ENCODE assay signal across 24 mouse cellular contexts in the genomic region with DNA sequence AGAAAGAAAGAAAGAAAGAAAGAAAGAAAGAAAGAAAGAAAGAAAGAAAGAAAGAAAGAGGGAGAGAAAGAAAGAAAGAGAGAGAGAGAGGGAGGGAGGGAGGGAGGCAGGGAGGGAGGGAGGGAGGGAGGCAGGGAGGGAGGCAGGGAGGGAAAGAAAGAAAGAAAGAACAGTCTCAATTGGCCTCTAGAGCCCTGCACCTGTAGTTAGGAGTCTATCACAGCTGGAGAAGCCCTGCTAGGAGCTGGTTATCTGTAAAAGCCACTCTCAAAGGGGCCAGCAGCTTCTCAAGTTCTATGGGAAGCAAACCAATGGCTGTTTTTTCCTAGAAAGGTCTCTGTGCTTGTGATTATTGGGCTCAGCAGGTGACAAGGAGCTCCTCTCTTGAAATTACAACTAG. TPM values are rescaled to one million over a fixed set of nuclear protein-coding genes. Genes with fewer than 3 reads are reported as not detected.
"Had no signal": no experiment of that assay in that cellular context is flagged by ENCODE, and none has a peak within 500 bp of the region (broad histone marks: within the 10 kb centered on the region; RNA-seq: fewer than 3 reads in every experiment).

No protein-coding gene starts in this region.

RNA-seq across cellular contexts. Expression of a gene that starts 19.2 kb away (rescaled TPM):
- polyA plus RNA-seq: heart, embryonic 10.5 days; heart, embryonic 12.5 days; heart, embryonic 14.5 days; heart, embryonic 16.5 days; heart, postnatal 0 days; hindbrain, embryonic 10.5 days; hindbrain, embryonic 11.5 days; hindbrain, embryonic 12.5 days; hindbrain, embryonic 13.5 days; hindbrain, embryonic 14.5 days; hindbrain, embryonic 15.5 days; hindbrain, embryonic 16.5 days; hindbrain, postnatal 0 days; inflammation-experienced regulatory T-cells, adult 6 months; kidney, adult 2 months; kidney, embryonic 14.5 days; kidney, embryonic 15.5 days; kidney, embryonic 16.5 days; kidney, postnatal 0 days; large intestine, adult 2 months had no signal

RNA-seq across cellular contexts. Expression of a gene that starts 28.9 kb away (rescaled TPM):
- polyA plus RNA-seq: heart, embryonic 10.5 days; heart, embryonic 11.5 days; heart, embryonic 12.5 days; heart, embryonic 13.5 days; heart, embryonic 14.5 days; heart, embryonic 15.5 days; heart, embryonic 16.5 days; heart, postnatal 0 days; hindbrain, embryonic 10.5 days; hindbrain, embryonic 11.5 days; hindbrain, embryonic 12.5 days; hindbrain, embryonic 13.5 days; hindbrain, embryonic 14.5 days; hindbrain, embryonic 15.5 days; hindbrain, embryonic 16.5 days; hindbrain, postnatal 0 days; inflammation-experienced regulatory T-cells, adult 6 months; intestine, embryonic 14.5 days; kidney, adult 2 months; kidney, embryonic 14.5 days; kidney, embryonic 15.5 days; kidney, embryonic 16.5 days; kidney, postnatal 0 days had no signal

RNA-seq across cellular contexts. Expression of a gene that starts 54.3 kb away (rescaled TPM):
- polyA plus RNA-seq: heart, embryonic 10.5 days; heart, embryonic 11.5 days; heart, embryonic 12.5 days; heart, embryonic 13.5 days; heart, embryonic 14.5 days; heart, embryonic 15.5 days; heart, embryonic 16.5 days; heart, postnatal 0 days; hindbrain, embryonic 10.5 days; hindbrain, embryonic 11.5 days; hindbrain, embryonic 12.5 days; hindbrain, embryonic 13.5 days; hindbrain, embryonic 14.5 days; hindbrain, embryonic 15.5 days; hindbrain, embryonic 16.5 days; hindbrain, postnatal 0 days; inflammation-experienced regulatory T-cells, adult 6 months; intestine, embryonic 14.5 days; kidney, adult 2 months; kidney, embryonic 14.5 days; kidney, embryonic 15.5 days; kidney, embryonic 16.5 days; kidney, postnatal 0 days; large intestine, adult 2 months had no signal
